Mouse (Mus musculus) megakaryocyte, embryonic 14.5 days (primary cell): Measurements from ENCODE around the gene Tmem247.

Source experiments
- FLI1 ChIP-seq: IDR thresholded peaks from 2 replicates; pipeline ENCODE4 v1.6.1; 2012; ENCODE audit warnings: low read length, inconsistent platforms, mixed read lengths
- GATA1 ChIP-seq: IDR thresholded peaks from 3 replicates; pipeline ENCODE4 v1.6.1; 2012; ENCODE audit warnings: mixed read lengths, low read length, inconsistent platforms, borderline replicate concordance

DNA sequence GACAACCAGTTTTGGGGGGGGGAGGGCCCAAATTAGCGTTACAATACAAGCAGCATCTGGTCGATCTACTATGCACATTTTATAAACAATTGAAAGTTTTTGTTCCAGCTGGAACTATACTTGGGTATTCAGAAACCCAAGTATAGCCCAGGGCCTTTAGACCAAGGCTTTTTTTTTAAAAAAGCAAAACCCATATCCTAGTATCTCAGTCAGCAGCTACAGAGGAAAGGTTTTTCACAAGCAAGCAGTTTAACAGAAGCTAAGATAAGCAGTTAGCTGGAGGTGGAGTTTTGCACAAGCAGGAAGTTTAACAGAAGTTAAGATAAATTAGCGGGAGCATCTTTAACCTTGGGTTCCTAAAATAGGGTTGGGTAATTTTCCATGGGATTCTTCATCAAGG is 9.7 kb downstream of the Tmem247 start:
- no peak for TF ChIP-seq FLI1
- TF ChIP-seq GATA1: no peak
